Mouse (Mus musculus) G1E (cell line): ENCODE measurements around the gene Ppp1r37.

ENCODE experiments used
- CTCF ChIP-seq: IDR thresholded peaks from 2 replicates; pipeline ENCODE4 v1.5.1; 2012; ENCODE audit warnings: low read depth, low read length, inconsistent platforms, mixed read lengths
- GATA1 ChIP-seq: IDR thresholded peaks from 2 replicates; pipeline ENCODE4 v1.6.1; 2012; ENCODE audit warnings: borderline replicate concordance, low read length, inconsistent platforms, mixed read lengths
- GATA2 ChIP-seq: IDR thresholded peaks from 2 replicates; pipeline ENCODE4 v1.6.1; 2012; ENCODE audit warnings: low read depth, low read length, inconsistent platforms, borderline replicate concordance
- POLR2AphosphoS5 ChIP-seq: IDR thresholded peaks from 2 replicates; pipeline ENCODE4 v1.6.1; 2012; ENCODE audit warnings: low read depth, low read length, inconsistent platforms; ENCODE audit not compliant: insufficient replicate concordance
- TAL1 ChIP-seq: conservative IDR thresholded peaks from 2 replicates; pipeline ENCODE4 v1.6.1; 2012; ENCODE audit warnings: low read depth, low read length, inconsistent platforms, mixed read lengths

- no peak for TF ChIP-seq GATA1
- no peak for TF ChIP-seq CTCF
- no peak for TF ChIP-seq POLR2AphosphoS5
- no peak for TF ChIP-seq TAL1
- no peak for TF ChIP-seq GATA2
Measured at GRCm38 (mm10) chr7:19554168-19554567, 8.7 kb downstream of the Ppp1r37 start.
